Mouse (Mus musculus) ES-E14 (cell line): ENCODE measurements around the gene Sema6d.

ENCODE experiments used
- HCFC1 ChIP-seq: IDR thresholded peaks from 2 replicates; pipeline ENCODE4 v1.6.1; 2012; ENCODE audit warnings: low read length, inconsistent platforms, borderline replicate concordance; ENCODE audit not compliant: insufficient read depth
- MAFK ChIP-seq: IDR thresholded peaks from 2 replicates; pipeline ENCODE4 v1.6.1; 2014; ENCODE audit warnings: mild to moderate bottlenecking, low read depth, low read length, inconsistent platforms; ENCODE audit not compliant: insufficient read depth

- TF ChIP-seq HCFC1 (no peak), MAFK (no peak)
Observed at GRCm38 (mm10) chr2:124702621-124703020, 612.9 kb downstream of the Sema6d start.
